Mouse (Mus musculus): ENCODE results near the gene Wrnip1. TPM values are rescaled to one million over a fixed set of nuclear protein-coding genes. Genes with fewer than 3 reads are reported as not detected.
"Not testable (repeated sequence)": the region's sequence is repeated elsewhere in the genome, so short reads cannot be mapped to it uniquely, and the experiment has no call there.

Gene Wrnip1
- polyA plus RNA-seq, 1 experiment from 2014 or later: 14.5 TPM

- ATAC-seq (replicated peaks; ENCODE audit: insufficient number of reproducible peaks, low FRiP score, low TSS enrichment, low read depth): no peak
These were observed 59.0 kb downstream of the Wrnip1 start for GRCm38 (mm10) chr13:32860821-32861220.

GRCm38 (mm10) chr13:32863456-32863855, 61.6 kb downstream of the Wrnip1 start:
- Histone ChIP-seq H3K9me3 (replicated peaks; ENCODE audit: control insufficient read depth, low read length) (no peaks in the 10 kb centered on the region), H3K27ac (replicated peaks; ENCODE audit: low read depth, low read length) (no peak overlapping the region), H3K9ac (replicated peaks; ENCODE audit: low read length) (no peak overlapping the region), H3K36me3 (replicated peaks; ENCODE audit: control insufficient read depth, insufficient read depth, low read depth, low read length) (no peaks in the 10 kb centered on the region), H3K4me1 (ENCODE audit: control insufficient read depth, insufficient read depth, low read length) (no peaks in the 10 kb centered on the region), H3K27me3 (ENCODE audit: control insufficient read depth, insufficient read depth, low read length) (no peaks in the 10 kb centered on the region), H3K4me3 (ENCODE audit: low read depth, low read length) (no peak overlapping the region), H3K4me2 (ENCODE audit: low read depth, low read length) (no peak overlapping the region)
- no peak for ATAC-seq (replicated peaks; ENCODE audit: insufficient number of reproducible peaks, low FRiP score, low TSS enrichment, low read depth)
- DNase-seq (ENCODE audit: low spot score): no peak

More at GRCm38 (mm10) chr13:32860821-32861220, 59.0 kb downstream of the Wrnip1 start:
- Histone ChIP-seq H3K27ac (replicated peaks; ENCODE audit: low read depth, low read length) (no peak overlapping the region), H3K9ac (replicated peaks; ENCODE audit: low read length) (no peak overlapping the region), H3K27me3 (ENCODE audit: control insufficient read depth, insufficient read depth, low read length) (no peaks in the 10 kb centered on the region), H3K4me3 (ENCODE audit: low read depth, low read length) (no peak overlapping the region), H3K4me2 (ENCODE audit: low read depth, low read length) (no peak overlapping the region), H3K9me3 (replicated peaks; ENCODE audit: control insufficient read depth, low read length) (no peaks in the 10 kb centered on the region), H3K4me1 (ENCODE audit: control insufficient read depth, insufficient read depth, low read length) (no peaks in the 10 kb centered on the region), H3K36me3 (replicated peaks; ENCODE audit: control insufficient read depth, insufficient read depth, low read depth, low read length) (no peaks in the 10 kb centered on the region)
- WGBS: 79% methylated on average over 3 of the region's 3 CpGs
- no peak for DNase-seq (ENCODE audit: low spot score)

- WGBS: 79% methylated on average over 1 of the region's 3 CpGs
These were observed 62.7 kb downstream of the Wrnip1 start for GRCm38 (mm10) chr13:32864529-32864928.

GRCm38 (mm10) chr13:32865591-32865990, 63.8 kb downstream of the Wrnip1 start:
- H3K9me3 ChIP-seq (replicated peaks; ENCODE audit: control insufficient read depth, low read length): no peaks in the 10 kb centered on the region
- no peak overlapping the region for H3K4me2 ChIP-seq (ENCODE audit: low read depth, low read length)
- H3K9ac ChIP-seq (replicated peaks; ENCODE audit: low read length): no peak overlapping the region
- no peak overlapping the region for H3K4me3 ChIP-seq (ENCODE audit: low read depth, low read length)
- DNase-seq (ENCODE audit: low spot score) (no peak), ATAC-seq (replicated peaks; ENCODE audit: insufficient number of reproducible peaks, low FRiP score, low TSS enrichment, low read depth) (no peak)
- no peaks in the 10 kb centered on the region for H3K4me1 ChIP-seq (ENCODE audit: control insufficient read depth, insufficient read depth, low read length)
- no peak overlapping the region for H3K27ac ChIP-seq (replicated peaks; ENCODE audit: low read depth, low read length)
- H3K36me3 ChIP-seq (replicated peaks; ENCODE audit: control insufficient read depth, insufficient read depth, low read depth, low read length): no peaks in the 10 kb centered on the region
- WGBS: 63% methylated on average over 2 of the region's 2 CpGs
- no peaks in the 10 kb centered on the region for H3K27me3 ChIP-seq (ENCODE audit: control insufficient read depth, insufficient read depth, low read length)

More at GRCm38 (mm10) chr13:32864529-32864928, 62.7 kb downstream of the Wrnip1 start:
- DNase-seq (ENCODE audit: low spot score); H3K9ac ChIP-seq (replicated peaks; ENCODE audit: low read length); H3K9me3 ChIP-seq (replicated peaks; ENCODE audit: control insufficient read depth, low read length); H3K36me3 ChIP-seq (replicated peaks; ENCODE audit: control insufficient read depth, insufficient read depth, low read depth, low read length); H3K27me3 ChIP-seq (ENCODE audit: control insufficient read depth, insufficient read depth, low read length); H3K27ac ChIP-seq (replicated peaks; ENCODE audit: low read depth, low read length); ATAC-seq (replicated peaks; ENCODE audit: insufficient number of reproducible peaks, low FRiP score, low TSS enrichment, low read depth); H3K4me1 ChIP-seq (ENCODE audit: control insufficient read depth, insufficient read depth, low read length); H3K4me3 ChIP-seq (ENCODE audit: low read depth, low read length); H3K4me2 ChIP-seq (ENCODE audit: low read depth, low read length): not testable (repeated sequence)

- ATAC-seq (replicated peaks; ENCODE audit: insufficient number of reproducible peaks, low FRiP score, low TSS enrichment, low read depth) (no peak; the same call in 1 of the 2 replicates), DNase-seq (ENCODE audit: low spot score) (peak; percentile 82)
- no peaks in the 10 kb centered on the region for H3K9me3 ChIP-seq (replicated peaks; ENCODE audit: control insufficient read depth, low read length)
- H3K4me3 ChIP-seq (ENCODE audit: low read depth, low read length): no peak overlapping the region
- no peaks in the 10 kb centered on the region for H3K4me1 ChIP-seq (ENCODE audit: control insufficient read depth, insufficient read depth, low read length)
- H3K27me3 ChIP-seq (ENCODE audit: control insufficient read depth, insufficient read depth, low read length): no peaks in the 10 kb centered on the region
- no peaks in the 10 kb centered on the region for H3K36me3 ChIP-seq (replicated peaks; ENCODE audit: control insufficient read depth, insufficient read depth, low read depth, low read length)
- no peak overlapping the region for H3K4me2 ChIP-seq (ENCODE audit: low read depth, low read length)
- WGBS: 9% methylated on average over 9 of the region's 9 CpGs
- no peak overlapping the region for H3K9ac ChIP-seq (replicated peaks; ENCODE audit: low read length)
- no peak overlapping the region for H3K27ac ChIP-seq (replicated peaks; ENCODE audit: low read depth, low read length)
These were observed 64.6 kb downstream of the Wrnip1 start for GRCm38 (mm10) chr13:32866484-32866883.

GRCm38 (mm10) chr13:32867030-32867429, 65.2 kb downstream of the Wrnip1 start:
- ATAC-seq (replicated peaks; ENCODE audit: insufficient number of reproducible peaks, low FRiP score, low TSS enrichment, low read depth) (no peak), DNase-seq (ENCODE audit: low spot score) (no peak)
- H3K27ac ChIP-seq (replicated peaks; ENCODE audit: low read depth, low read length): no peak overlapping the region
- H3K4me1 ChIP-seq (ENCODE audit: control insufficient read depth, insufficient read depth, low read length): no peaks in the 10 kb centered on the region
- no peaks in the 10 kb centered on the region for H3K36me3 ChIP-seq (replicated peaks; ENCODE audit: control insufficient read depth, insufficient read depth, low read depth, low read length)
- no peak overlapping the region for H3K4me2 ChIP-seq (ENCODE audit: low read depth, low read length)
- H3K4me3 ChIP-seq (ENCODE audit: low read depth, low read length): no peak overlapping the region
- H3K9me3 ChIP-seq (replicated peaks; ENCODE audit: control insufficient read depth, low read length): no peaks in the 10 kb centered on the region
- 60% methylated on average over 2 of the region's 2 CpGs for WGBS
- H3K27me3 ChIP-seq (ENCODE audit: control insufficient read depth, insufficient read depth, low read length): no peaks in the 10 kb centered on the region
- H3K9ac ChIP-seq (replicated peaks; ENCODE audit: low read length): no peak overlapping the region

GRCm38 (mm10) chr13:32868233-32868632, 66.4 kb downstream of the Wrnip1 start:
- ATAC-seq (replicated peaks; ENCODE audit: insufficient number of reproducible peaks, low FRiP score, low TSS enrichment, low read depth); DNase-seq (ENCODE audit: low spot score); H3K27me3 ChIP-seq (ENCODE audit: control insufficient read depth, insufficient read depth, low read length); H3K27ac ChIP-seq (replicated peaks; ENCODE audit: low read depth, low read length); H3K9me3 ChIP-seq (replicated peaks; ENCODE audit: control insufficient read depth, low read length); H3K4me3 ChIP-seq (ENCODE audit: low read depth, low read length); H3K4me1 ChIP-seq (ENCODE audit: control insufficient read depth, insufficient read depth, low read length); H3K4me2 ChIP-seq (ENCODE audit: low read depth, low read length); H3K9ac ChIP-seq (replicated peaks; ENCODE audit: low read length); H3K36me3 ChIP-seq (replicated peaks; ENCODE audit: control insufficient read depth, insufficient read depth, low read depth, low read length): not testable (repeated sequence)
- 82% methylated on average over 4 of the region's 4 CpGs for WGBS

GRCm38 (mm10) chr13:32868843-32869242, 67.0 kb downstream of the Wrnip1 start:
- DNase-seq (ENCODE audit: low spot score): no peak
- H3K36me3 ChIP-seq (replicated peaks; ENCODE audit: control insufficient read depth, insufficient read depth, low read depth, low read length): no peaks in the 10 kb centered on the region
- no peak overlapping the region for H3K4me2 ChIP-seq (ENCODE audit: low read depth, low read length)
- no peaks in the 10 kb centered on the region for H3K4me1 ChIP-seq (ENCODE audit: control insufficient read depth, insufficient read depth, low read length)
- H3K9me3 ChIP-seq (replicated peaks; ENCODE audit: control insufficient read depth, low read length): no peaks in the 10 kb centered on the region
- H3K27ac ChIP-seq (replicated peaks; ENCODE audit: low read depth, low read length): no peak overlapping the region
- WGBS: 75% methylated on average over 5 of the region's 5 CpGs
- ATAC-seq (replicated peaks; ENCODE audit: insufficient number of reproducible peaks, low FRiP score, low TSS enrichment, low read depth): no peak
- H3K9ac ChIP-seq (replicated peaks; ENCODE audit: low read length): no peak overlapping the region
- H3K27me3 ChIP-seq (ENCODE audit: control insufficient read depth, insufficient read depth, low read length): no peaks in the 10 kb centered on the region
- H3K4me3 ChIP-seq (ENCODE audit: low read depth, low read length): no peak overlapping the region
